Mouse (Mus musculus) stomach, embryonic 14.5 days (tissue): Measurements from ENCODE around the gene Gm20388. TPM values are rescaled to one million over a fixed set of nuclear protein-coding genes. Genes with fewer than 3 reads are reported as not detected.
A peak's percentile ranks its signal among the peaks of the same experiment; 100 is the strongest.

Experiments
- ATAC-seq: fragments of 200-750 bp; cut with Nextera tagmentation; 2 replicates; pipeline ENCODE4 v1.8.0; 2017; ENCODE audit warnings: low read depth, moderate TSS enrichment; ENCODE audit not compliant: insufficient number of reproducible peaks, insufficient read depth, low FRiP score
- H3K27ac ChIP-seq: fragments of 300-500 bp; sonication (generic); 2 replicates; pipeline ENCODE4 v1.5.1; 2014; ENCODE audit warnings: mild to moderate bottlenecking, low read length, moderate library complexity, mixed read lengths
- H3K27me3 ChIP-seq: fragments of 300-500 bp; sonication (generic); 2 replicates; pipeline ENCODE4 v1.6.1; 2014; ENCODE audit warnings: low read length, control low read depth, mixed read lengths; ENCODE audit not compliant: control insufficient read depth, insufficient read depth
- H3K36me3 ChIP-seq: fragments of 300-500 bp; sonication (generic); 2 replicates; pipeline ENCODE4 v1.6.1; 2014; ENCODE audit warnings: mild to moderate bottlenecking, control low read depth, low read length, moderate library complexity, mixed read lengths; ENCODE audit not compliant: control insufficient read depth, insufficient read depth
- H3K4me1 ChIP-seq: fragments of 300-500 bp; sonication (generic); 2 replicates; pipeline ENCODE4 v1.6.1; 2014; ENCODE audit warnings: low read length, control low read depth, mixed read lengths; ENCODE audit not compliant: control insufficient read depth, insufficient read depth
- H3K4me2 ChIP-seq: fragments of 300-500 bp; sonication (generic); replicated peaks from 2 replicates; pipeline ENCODE4 v1.6.1; 2014; ENCODE audit warnings: low read depth, low read length, control low read depth
- H3K4me3 ChIP-seq: fragments of 300-500 bp; sonication (generic); 2 replicates; pipeline ENCODE4 v1.5.1; 2014; ENCODE audit warnings: low read depth, low read length, control low read depth
- H3K9ac ChIP-seq: fragments of 300-500 bp; sonication (generic); replicated peaks from 2 replicates; pipeline ENCODE4 v1.6.1; 2014; ENCODE audit warnings: low read depth, mild to moderate bottlenecking, control low read depth, low read length, moderate library complexity, mixed read lengths
- H3K9me3 ChIP-seq: fragments of 300-500 bp; sonication (generic); 2 replicates; pipeline ENCODE4 v1.6.1; 2016; ENCODE audit warnings: low read depth, low read length, control low read depth; ENCODE audit not compliant: control insufficient read depth
- WGBS: fragments of 180-500 bp; shearing (Covaris S2); extraction: QIAGEN DNeasy Blood & Tissue Kit; methylation state at CpG from one replicate; pipeline ENCODE4 v1.1.7; 2014; 5-methylcytosine and 5-hydroxymethylcytosine counted together
- polyA plus RNA-seq: library from polyadenylated mRNA; unstranded; fragments of >200 nt; fragmentation: Nextera tagmentation; extraction: Ambion mirVana; gene quantifications from 2 replicates; pipeline ENCODE4 v1.2.1, GENCODE M21; 2014

The Gm20388 gene
- polyA plus RNA-seq, 1 experiment from 2014 or later = 11.4 TPM

GRCm38 (mm10) chr8:121955825-121956500 is 2045.3 kb downstream of the Gm20388 start:
- no peaks in the 10 kb centered on the region for H3K27me3 ChIP-seq
- H3K36me3 ChIP-seq = peaks cover 24% of the 10 kb centered on the region
- H3K27ac ChIP-seq = no peak overlapping the region
- H3K9ac ChIP-seq = no peak overlapping the region
- 69% methylated on average over 1 of the region's 1 CpGs for WGBS
- ATAC-seq = no peak
- peaks cover 14% of the 10 kb centered on the region for H3K4me1 ChIP-seq
- no peaks in the 10 kb centered on the region for H3K9me3 ChIP-seq
- no peak overlapping the region for H3K4me2 ChIP-seq
- no peak overlapping the region for H3K4me3 ChIP-seq

DNA sequence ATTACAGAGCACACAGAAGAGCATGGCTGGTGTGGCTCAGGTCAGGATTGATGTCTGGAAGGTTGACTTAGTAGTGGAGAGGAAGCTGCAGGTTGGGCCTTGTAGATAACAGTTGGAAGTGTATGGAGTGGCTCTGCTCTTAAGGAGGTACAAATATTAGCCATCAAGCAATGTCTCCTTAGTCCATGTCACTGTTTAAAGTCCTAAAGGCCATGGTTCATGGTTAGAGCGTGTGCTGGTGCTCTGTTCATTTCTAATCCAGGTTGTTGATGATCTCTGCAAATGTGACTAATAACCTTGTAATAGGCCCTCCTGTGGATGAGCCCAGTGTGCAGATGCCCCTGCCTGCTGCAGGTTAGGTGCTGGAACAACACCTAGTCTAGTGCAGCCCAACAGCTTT is 2047.8 kb downstream of the Gm20388 start:
- Histone ChIP-seq H3K9me3 (no peaks in the 10 kb centered on the region), H3K27me3 (no peaks in the 10 kb centered on the region), H3K27ac (no peak overlapping the region), H3K4me1 (peaks cover 8% of the 10 kb centered on the region; the same call in 1 of the 2 replicates), H3K36me3 (peaks cover 18% of the 10 kb centered on the region), H3K4me3 (no peak overlapping the region), H3K4me2 (no peak overlapping the region), H3K9ac (no peak overlapping the region)
- ATAC-seq = no peak
- 92% methylated on average over 1 of the region's 1 CpGs for WGBS

- WGBS = 69% methylated on average over 3 of the region's 3 CpGs
Measured at GRCm38 (mm10) chr8:121962892-121963291, 2052.3 kb downstream of the Gm20388 start.

DNA sequence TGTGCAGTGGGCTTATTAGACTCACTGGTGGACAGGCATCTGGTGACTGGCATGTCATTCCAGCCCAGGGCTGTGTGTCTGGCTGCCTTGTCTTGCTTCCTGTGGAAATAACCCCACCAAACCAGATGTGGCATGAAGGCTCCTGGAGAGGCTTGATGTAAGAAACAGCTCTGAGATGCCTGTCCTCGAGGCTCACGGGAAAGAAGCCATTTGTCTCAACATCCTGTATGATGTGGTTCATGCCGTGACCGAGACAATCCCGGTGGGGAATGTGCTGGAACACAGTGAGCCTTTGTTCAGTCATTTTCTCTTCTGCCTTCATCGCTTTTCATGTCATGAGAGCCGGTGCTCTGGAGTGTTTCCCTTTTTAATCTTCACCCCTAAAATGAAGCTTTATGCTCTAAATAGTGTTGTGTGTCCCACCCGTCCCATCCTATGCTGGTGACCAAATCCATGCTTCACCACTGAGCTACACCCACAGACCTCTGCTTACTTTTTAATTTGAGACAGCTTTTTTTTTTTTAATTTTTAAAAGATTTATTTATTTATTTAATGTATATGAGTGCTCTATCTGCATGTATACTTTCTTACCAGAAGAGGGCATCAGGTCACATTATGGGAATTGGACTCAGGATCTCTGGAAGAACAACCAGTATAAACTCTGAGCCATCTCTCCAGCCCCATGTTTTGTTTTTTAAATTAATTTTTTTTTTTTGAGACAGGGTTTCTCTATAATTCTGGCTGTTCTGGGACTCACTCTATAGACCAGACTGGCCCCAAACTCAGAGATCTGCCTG is 2054.3 kb downstream of the Gm20388 start:
- Histone ChIP-seq H3K9me3 (no peaks in the 10 kb centered on the region), H3K27ac (no peak overlapping the region), H3K36me3 (no peaks in the 10 kb centered on the region), H3K4me3 (no peak overlapping the region), H3K4me1 (peaks cover 27% of the 10 kb centered on the region), H3K27me3 (no peaks in the 10 kb centered on the region), H3K4me2 (no peak overlapping the region), H3K9ac (no peak overlapping the region)
- WGBS = 81% methylated on average over 8 of the region's 8 CpGs
- ATAC-seq = no peak

More at GRCm38 (mm10) chr8:121962892-121963291, 2052.3 kb downstream of the Gm20388 start:
- Histone ChIP-seq H3K4me2 (no peak overlapping the region), H3K4me1 (peaks cover 22% of the 10 kb centered on the region), H3K27ac (no peak overlapping the region), H3K9me3 (no peaks in the 10 kb centered on the region), H3K9ac (no peak overlapping the region), H3K36me3 (no peaks in the 10 kb centered on the region), H3K4me3 (no peak overlapping the region), H3K27me3 (no peaks in the 10 kb centered on the region)
- ATAC-seq = no peak

DNA sequence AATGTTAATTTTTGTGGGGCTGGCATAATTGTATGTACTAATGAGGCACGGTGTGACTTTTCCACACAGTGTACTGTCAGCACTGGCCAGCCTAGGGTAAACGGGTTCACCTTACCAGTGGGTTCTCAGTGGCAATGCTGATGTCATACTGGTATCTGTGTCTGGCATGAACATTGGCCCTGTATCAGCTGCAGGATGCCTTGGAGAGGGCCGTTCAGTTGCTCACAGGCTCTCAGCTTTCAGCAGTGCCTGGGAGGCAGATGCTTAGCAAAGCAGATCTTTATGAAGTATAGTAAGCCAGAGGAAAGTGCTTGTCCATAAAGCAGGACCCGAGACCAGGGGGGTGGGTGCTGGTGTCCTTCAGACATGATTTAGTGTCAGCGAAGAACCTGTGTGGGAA is 2055.5 kb downstream of the Gm20388 start:
- H3K27me3 ChIP-seq = no peaks in the 10 kb centered on the region
- peaks cover 27% of the 10 kb centered on the region for H3K4me1 ChIP-seq
- no peak overlapping the region for H3K27ac ChIP-seq
- WGBS = 60% methylated on average over 5 of the region's 5 CpGs
- no peak overlapping the region for H3K4me2 ChIP-seq
- no peaks in the 10 kb centered on the region for H3K36me3 ChIP-seq
- H3K9ac ChIP-seq = no peak overlapping the region
- H3K4me3 ChIP-seq = no peak overlapping the region
- no peaks in the 10 kb centered on the region for H3K9me3 ChIP-seq
- no peak for ATAC-seq

GRCm38 (mm10) chr8:121966714-121967448 is 2056.2 kb downstream of the Gm20388 start:
- Histone ChIP-seq H3K4me2 (no peak overlapping the region), H3K4me1 (peaks cover 24% of the 10 kb centered on the region), H3K4me3 (no peak overlapping the region), H3K36me3 (no peaks in the 10 kb centered on the region), H3K9ac (no peak overlapping the region), H3K27me3 (no peaks in the 10 kb centered on the region), H3K9me3 (no peaks in the 10 kb centered on the region), H3K27ac (peak overlapping the region; percentile 41; the same call in 1 of the 2 replicates)
- peak; percentile 53; the same call in 1 of the 2 replicates for ATAC-seq
- 64% methylated on average over 7 of the region's 7 CpGs for WGBS

DNA sequence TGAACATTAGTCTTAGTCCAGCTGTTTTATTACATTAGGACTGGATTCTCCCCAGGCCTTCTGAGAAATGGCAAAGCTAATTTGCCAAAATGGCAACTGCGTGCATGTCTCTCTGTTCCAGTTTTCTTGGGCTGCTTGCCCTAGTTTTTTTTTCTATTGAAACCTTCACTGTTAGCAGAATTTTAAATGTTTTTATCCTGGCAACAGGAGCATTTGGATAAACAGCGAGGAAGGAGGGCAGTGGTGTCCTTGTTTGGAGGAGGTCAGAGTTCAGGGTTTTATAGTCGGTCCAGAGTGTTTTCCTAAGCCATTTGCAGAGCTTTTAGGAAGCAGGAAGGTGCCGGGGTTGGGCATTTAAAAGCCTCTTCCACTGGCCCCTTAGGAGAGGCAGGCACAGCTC is 2057.3 kb downstream of the Gm20388 start:
- Histone ChIP-seq H3K4me3 (no peak overlapping the region), H3K36me3 (no peaks in the 10 kb centered on the region), H3K4me1 (peaks cover 24% of the 10 kb centered on the region), H3K4me2 (no peak overlapping the region), H3K27me3 (no peaks in the 10 kb centered on the region), H3K9ac (no peak overlapping the region), H3K9me3 (no peaks in the 10 kb centered on the region), H3K27ac (no peak overlapping the region; the same call in 1 of the 2 replicates)
- 33% methylated on average over 4 of the region's 4 CpGs for WGBS
- ATAC-seq = no peak

DNA sequence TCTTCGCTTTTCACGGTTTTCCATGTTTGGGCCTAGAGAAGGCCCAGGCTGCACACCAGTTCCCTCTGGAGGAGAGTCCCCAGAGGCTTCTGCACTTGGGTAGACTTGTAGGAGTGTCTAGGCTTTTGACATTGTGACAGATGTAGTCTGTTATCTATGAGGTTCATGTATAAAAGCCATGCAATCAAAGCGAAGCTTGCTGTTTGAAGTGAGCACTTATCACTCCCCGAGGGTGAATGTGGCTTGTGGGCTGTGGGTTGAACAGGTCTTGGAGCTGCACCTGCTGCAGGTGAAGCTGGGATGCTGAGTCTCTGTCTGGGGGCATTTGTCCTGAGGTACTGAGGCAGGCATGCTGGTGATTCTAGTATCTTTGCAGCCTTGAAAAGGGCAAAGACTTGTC is 2057.9 kb downstream of the Gm20388 start:
- no peak overlapping the region for H3K4me3 ChIP-seq
- no peaks in the 10 kb centered on the region for H3K36me3 ChIP-seq
- no peak overlapping the region for H3K9ac ChIP-seq
- WGBS = 52% methylated on average over 4 of the region's 4 CpGs
- no peak for ATAC-seq
- H3K9me3 ChIP-seq = no peaks in the 10 kb centered on the region
- no peak overlapping the region for H3K4me2 ChIP-seq
- no peaks in the 10 kb centered on the region for H3K27me3 ChIP-seq
- no peak overlapping the region for H3K27ac ChIP-seq
- H3K4me1 ChIP-seq = peaks cover 24% of the 10 kb centered on the region
